Mouse (Mus musculus) heart, postnatal 36 days (tissue): ENCODE results near the gene Mad2l2. TPM values are rescaled to one million over a fixed set of nuclear protein-coding genes. Genes with fewer than 3 reads are reported as not detected.
"Not testable (repeated sequence)": the region's sequence is repeated elsewhere in the genome, so short reads cannot be mapped to it uniquely, and the experiment has no call there.

Source experiments
- DNase-seq, 2 experiments: peaks; one replicate each; pipeline ENCODE4 v3.0.0; 2021 to 2022
- intact Hi-C: fragments of 180-260 bp; cut with DNase I; formaldehyde crosslinking; loops from one replicate; pipeline ENCODE4 v1.15.1; 2025
- total RNA-seq, 2 experiments: library from RNA; stranded (reverse); gene quantifications; 2 replicates each; pipeline ENCODE4 v1.2.3; 2021

Gene Mad2l2
- total RNA-seq, 2 experiments from 2014 or later, result 10.6 to 11.9 TPM

DNA sequence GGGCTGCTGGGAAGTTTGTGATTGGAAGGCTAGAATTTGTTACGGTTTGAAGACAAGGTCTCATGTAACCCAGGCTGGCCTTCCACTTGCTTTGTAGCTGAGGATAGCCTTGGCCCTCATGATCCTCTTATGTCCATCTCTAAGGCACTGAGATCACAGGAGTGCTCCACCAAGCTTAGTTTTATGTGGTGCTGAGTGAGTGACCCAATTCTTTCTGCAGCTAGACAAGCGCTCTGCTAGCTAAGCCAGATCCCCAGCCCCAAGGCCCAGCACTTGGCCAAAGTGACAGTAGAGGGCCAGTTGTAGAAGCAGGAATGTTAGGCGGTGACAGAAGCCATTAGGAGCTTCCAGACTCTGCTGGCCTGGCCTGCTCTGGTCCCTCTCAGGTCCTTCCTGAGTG, 26.0 kb upstream of the Mad2l2 start:
- no peak for DNase-seq
- intact Hi-C loops, result no loop called here

DNA sequence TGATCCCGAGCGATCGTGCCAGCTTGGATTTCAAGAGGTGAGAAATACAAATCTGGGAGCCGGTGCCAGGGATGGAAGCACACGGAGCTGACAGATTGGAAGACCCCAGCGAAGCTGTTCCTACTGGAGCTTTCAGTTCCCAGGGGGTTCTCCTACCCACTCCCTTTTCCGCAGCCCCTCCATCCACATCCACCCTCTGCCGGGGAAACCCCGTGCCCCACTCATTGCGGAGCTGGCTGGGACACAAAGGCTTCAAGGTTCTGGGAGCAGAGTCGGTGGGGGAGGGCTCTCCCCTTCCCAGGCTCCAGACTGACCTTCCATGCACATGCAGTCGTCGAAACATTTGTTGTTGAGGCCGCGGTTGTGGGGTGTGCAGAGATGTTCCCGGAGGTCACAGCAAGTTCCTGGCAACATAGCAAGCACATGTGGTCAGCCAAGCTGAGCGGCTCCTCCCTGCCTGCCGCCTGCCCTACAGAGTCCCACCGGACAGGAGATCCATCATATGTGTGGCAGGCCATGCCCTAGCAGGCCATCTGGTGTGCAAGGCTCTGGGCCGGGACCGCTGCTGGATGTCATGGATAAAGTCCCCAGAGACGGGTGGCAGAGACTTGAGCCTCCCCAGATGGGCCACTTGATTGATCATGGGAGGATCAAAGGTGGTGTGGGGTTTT, 22.4 kb upstream of the Mad2l2 start:
- DNase-seq, result no peak
- intact Hi-C loops, result no loop called here

DNA sequence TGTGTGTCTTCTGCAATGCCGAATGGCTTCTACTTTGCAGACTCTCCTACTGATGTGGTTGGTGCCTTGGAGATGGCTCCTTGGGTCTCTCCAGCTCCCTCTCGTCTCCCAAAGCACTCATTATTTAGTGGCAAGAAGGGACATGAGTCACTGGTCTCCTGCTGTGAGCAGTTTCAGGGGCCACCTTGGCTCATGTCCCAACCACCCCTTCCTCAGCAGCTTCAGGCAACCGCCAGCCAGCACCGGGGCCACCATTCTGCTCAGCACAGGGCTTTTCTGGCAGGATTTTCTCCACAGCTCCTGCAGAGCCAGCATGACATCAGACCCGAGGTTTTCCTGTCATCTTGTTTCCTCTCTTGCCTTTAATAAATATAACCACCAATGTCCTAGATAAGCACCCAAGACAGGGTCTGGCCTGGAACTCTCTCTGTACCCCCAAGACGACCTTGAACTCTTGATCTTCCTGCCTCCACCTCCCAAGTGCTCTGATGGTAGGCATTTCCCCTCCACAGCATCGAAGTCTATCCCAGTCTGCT, 21.6 kb upstream of the Mad2l2 start:
- intact Hi-C loops, result no loop called here
- no peak for DNase-seq

DNA sequence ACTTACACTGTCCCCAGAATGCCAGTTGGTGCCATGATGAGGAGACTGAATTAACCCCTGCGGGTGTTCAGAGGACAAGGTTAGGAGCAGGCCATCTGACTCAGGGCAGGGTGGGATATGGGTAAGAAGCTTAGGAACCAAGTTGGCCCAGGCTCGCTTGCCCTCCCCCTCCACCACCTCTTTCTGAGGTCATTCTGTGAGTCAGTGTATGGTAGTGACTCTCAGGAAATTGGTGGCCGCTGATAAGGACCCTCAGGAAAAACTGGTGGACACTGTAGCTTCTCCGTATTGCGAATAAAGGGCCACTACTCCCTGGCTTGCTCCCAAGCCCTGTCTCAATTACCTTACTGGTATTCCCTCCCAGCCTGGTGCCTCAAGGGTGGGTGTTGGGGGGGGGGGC, 21.0 kb upstream of the Mad2l2 start:
- no peak for DNase-seq
- intact Hi-C loops, result no loop called here

DNA sequence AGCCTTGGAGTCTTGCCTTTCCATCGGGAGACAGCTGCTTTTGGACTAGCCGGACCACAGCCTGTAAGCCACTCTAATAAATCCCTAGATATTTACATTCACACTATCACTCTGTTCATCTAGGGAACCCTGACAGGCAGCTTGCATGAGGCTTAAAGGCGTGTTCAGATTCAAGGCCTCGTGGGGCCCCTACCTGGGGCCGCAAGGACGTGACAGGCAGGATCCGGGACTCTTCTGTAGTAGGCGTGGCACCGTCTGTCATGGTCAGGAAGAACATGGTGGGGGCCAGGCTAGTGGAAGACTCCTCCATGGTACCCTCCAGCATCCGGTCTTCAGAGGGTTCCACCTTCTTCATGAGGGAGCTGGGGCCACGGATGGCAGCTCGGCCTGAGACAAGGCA, 17.7 kb upstream of the Mad2l2 start:
- no peak for DNase-seq
- intact Hi-C loops, result loop anchor here (10.0 kb wide), 1 partner anchor 312 kb away; no protein-coding TSS in a partner anchor

DNA sequence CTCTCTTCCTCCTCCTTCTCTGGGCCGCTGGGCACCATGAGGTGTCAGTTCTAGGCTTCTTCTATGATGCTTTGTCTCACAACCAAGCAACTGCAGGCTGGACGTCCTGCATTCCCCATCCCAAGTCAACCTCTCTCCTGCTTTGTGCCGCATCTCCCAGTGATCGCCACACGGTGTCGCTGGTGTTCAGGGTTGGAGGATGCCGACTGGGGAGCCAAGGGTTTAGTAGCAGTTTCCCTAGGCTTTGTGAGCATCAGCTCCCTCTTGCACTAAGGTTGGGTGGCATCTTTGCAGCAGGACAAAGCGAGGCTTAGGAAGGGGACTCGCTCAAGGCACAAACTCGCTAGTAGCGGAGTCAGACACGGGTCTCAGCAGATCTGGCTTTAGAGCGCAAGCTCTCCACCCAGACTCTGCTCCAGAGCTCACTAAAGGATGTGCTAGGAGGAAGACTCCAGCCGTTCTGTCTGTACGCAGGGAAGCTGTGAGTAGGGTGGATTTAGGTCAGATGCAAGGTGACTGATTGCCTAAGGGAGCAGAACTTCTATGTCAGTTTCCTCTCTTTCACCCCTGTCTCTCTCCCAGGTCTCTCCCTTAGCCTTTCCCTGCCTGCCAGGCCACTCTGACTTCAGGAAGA, 15.3 kb upstream of the Mad2l2 start:
- intact Hi-C loops, result loop anchor here (1.0 to 10.0 kb wide), 5 partner anchors 24 to 310 kb away; no protein-coding TSS in a partner anchor
- DNase-seq, result peak; percentile 85 to 89

DNA sequence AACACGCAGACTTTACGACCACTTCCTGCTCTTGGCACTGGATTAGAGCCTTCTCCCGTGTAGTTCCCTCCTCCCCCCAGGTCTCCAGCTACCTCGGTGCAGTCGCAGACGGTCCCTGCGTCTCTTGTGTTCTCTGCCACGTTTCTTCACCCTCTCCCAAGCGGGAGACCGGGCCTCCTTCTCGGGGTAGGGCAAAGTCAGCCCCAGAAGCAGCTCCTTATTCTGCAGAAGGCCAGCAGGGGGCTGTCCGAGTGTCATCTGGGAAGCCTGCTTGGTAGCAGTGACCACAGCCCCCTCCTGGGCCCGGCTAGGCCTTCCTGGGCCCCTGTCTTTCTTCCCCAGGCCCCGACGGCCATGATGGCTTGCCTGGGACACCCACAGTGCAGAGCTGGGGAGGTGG, 14.7 kb upstream of the Mad2l2 start:
- peak; percentile 21 to 35 for DNase-seq
- intact Hi-C loops, result loop anchor here (1.0 to 10.0 kb wide), 3 partner anchors 41 to 309 kb away; no protein-coding TSS in a partner anchor

DNA sequence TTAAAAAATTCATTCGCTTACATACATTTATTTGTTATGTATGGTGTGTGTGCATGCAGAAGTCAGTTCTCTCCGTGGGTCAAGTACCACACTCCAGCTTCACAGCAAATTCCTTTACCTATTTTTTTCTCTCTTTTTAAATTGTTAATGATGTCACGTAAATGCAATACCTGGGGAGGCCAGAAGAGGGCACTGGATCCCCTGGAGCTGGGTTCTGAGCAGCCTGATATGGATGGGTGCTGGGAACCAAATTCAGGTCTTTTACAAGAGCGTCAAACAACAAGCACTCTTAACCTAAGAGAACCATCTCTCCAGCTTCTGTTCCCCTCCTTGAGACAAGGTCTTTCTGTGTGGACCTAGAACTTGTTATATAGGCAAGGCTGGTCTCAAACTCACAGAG, 13.5 kb upstream of the Mad2l2 start:
- no peak for DNase-seq

DNA sequence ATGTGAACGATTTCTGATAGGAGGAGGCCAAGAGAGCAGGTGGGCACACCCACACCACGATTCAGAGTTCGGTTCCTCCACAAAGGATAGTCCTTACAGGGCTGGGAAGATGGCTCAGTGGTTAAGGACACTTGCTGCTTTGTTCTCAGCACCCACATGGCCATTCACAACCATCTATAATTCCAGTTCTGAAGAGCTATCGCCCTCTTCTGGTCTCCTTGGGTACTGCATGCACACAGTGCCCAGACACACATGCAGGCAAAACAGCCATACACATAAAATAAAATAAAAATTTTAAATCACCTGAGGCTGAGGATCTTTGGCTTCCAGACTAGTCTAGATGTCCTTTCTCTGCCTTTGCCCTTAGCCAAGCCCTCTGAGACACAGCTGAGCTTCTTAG, 12.8 kb upstream of the Mad2l2 start:
- intact Hi-C loops, result loop anchor here (10.0 kb wide), 1 partner anchor 307 kb away; no protein-coding TSS in a partner anchor
- no peak for DNase-seq

More for the DNA sequence above, 13.5 kb upstream of the Mad2l2 start:
- intact Hi-C loops, result loop anchor here (10.0 kb wide), 1 partner anchor 308 kb away; no protein-coding TSS in a partner anchor

DNA sequence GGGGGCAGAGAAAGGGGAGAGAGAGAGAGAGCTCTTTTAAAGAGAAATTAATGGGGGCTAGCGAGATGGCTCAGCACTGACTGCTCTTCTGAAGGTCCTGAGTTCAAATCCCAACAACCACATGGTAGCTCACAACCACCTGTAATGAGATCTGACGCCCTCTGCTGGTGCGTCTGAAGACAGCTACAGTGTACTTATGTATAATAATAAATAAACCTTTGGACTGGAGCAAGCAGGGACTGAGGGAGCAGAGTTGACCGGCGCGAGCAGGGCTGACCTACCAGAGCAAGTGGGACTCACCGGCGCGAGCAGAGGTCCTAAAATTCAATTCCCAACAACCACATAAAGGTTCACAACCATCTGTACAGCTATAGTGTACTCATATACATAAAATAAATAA, 10.6 kb upstream of the Mad2l2 start:
- not testable (repeated sequence) for DNase-seq
- intact Hi-C loops, result loop anchor here (10.0 kb wide), 1 partner anchor 305 kb away; no protein-coding TSS in a partner anchor

DNA sequence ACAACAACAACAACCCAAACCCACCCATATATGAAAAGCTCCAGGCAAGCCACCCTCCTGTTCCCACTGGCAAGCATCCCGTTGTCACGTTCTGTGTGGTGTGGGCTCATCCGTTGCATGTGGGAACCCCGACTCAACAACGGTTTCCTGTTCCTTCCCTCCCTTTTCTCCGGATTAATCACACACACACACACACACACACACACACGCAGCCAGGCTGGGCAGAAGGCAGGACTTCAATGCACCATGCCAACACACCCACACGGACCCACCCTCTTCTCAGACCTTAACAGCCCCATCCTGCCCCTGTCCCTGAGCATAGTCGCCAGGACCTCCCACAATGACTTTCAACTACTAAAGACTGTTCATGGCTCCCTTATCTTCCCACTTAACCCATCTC, 9.6 kb upstream of the Mad2l2 start:
- DNase-seq, result no peak
- intact Hi-C loops, result no loop called here

DNA sequence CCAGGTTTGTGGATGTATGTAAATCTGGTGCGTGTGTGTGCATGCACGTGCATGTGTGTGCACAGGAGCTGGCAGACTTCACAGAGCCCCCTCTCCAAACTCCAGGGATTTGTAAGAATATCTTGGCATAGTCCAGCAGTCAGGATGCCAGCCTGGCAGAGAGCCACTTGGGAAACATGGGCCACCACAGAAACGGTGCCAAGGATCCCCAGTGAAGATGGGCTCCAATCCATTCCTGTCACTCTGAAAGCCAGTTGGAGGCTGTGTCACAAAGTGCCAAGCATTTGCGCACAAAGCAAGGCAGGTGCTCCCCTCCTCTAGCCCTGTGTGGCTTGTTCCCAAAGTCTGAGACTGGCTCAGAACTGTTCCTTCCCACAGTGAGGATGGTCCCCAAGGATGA, 8.8 kb upstream of the Mad2l2 start:
- DNase-seq, result no peak
- intact Hi-C loops, result no loop called here

DNA sequence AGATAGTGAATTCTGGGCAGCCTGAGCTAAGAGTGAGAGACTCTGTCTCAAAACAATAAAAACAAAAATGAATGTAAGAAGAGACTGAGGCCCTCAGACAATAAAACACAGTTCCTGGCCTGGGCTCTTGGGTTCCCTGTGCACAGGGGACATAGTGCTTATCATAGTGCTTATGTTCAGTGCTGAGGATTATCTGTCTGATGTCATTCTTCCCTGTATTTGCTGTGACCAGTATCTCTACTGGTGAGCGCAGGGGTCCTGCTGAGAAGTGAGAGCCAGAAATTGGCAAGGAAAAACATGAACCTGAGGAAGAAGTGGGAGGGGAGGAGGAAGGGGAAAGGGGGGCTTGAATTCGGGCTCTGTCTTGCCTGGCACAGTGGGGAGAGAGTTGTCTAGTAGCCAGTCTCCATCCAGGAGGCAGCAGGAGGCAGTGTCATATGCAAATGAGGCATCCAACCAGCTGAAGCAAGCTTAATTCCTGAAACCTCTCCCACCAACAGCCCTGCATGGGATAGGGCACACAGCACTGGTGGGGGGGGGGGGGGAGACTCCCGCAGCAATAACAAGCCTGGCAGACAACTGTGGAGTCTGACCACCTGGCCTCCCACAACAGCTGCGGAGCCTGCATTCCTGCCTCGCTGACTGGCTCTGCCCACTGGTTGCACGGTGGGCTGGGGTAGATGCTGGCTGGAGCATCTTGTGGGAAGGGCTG, 8.0 kb upstream of the Mad2l2 start:
- intact Hi-C loops, result no loop called here

DNA sequence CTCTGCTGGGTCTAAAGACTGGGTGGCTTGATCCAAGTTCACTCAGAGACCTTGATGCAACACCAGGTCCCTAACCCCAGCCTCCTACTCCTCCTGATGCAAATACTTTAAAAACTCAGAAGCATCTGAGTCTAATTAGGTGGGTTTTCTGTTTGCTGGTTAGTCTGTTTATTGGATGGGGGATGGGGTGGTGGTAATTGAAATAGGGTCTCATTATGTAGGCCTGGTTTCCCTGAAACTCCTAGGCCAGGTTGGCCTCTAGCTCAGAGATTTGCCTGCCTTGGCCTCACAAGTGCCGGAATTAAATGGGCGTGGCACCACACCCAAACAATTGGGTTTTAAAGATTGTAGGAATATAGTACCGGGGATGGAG, 7.5 kb upstream of the Mad2l2 start:
- intact Hi-C loops, result no loop called here
- no peak for DNase-seq

More for the DNA sequence above, 8.0 kb upstream of the Mad2l2 start:
- DNase-seq, result no peak

DNA sequence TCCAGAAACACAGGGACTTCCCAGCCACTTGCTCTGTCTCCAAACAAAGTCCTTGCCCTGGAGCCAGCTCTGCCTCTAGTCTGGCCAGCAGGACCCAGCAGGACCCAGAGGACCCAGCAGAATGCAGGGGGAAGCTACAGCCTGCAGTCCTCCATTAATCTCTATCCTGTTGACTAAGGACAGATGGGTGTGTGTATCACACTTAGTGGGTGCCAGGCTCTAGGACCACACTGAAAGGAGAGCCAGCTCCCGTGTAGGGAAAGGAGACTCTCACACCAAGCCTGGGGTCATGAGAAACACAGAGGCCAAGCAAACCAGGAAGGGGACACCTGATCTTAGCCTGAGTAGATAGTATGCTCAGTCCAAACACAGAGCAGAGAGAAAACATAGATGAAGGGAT, 1.9 kb upstream of the Mad2l2 start:
- intact Hi-C loops, result no loop called here

DNA sequence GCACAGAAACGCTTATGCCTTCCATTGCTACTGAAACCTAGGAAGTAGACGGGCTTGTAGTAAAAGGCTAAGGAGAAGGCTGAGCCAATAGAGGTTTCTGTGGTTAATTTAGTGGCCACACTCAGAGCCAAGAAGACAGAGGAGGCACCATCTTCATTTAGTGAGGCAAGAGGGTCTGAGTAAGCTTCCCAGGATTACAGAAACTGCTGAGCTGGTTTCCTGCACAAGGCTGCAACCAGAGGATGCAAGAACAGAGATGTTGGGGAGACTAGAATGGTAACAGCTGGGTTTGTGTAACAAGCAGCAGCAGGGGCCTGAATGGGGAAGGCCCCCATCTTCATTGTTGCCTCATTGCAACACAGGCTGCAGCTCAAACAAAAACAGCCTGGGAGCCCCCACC, 1.5 kb upstream of the Mad2l2 start:
- intact Hi-C loops, result no loop called here
- DNase-seq, result no peak

More for the DNA sequence above, 1.9 kb upstream of the Mad2l2 start:
- DNase-seq, result no peak

DNA sequence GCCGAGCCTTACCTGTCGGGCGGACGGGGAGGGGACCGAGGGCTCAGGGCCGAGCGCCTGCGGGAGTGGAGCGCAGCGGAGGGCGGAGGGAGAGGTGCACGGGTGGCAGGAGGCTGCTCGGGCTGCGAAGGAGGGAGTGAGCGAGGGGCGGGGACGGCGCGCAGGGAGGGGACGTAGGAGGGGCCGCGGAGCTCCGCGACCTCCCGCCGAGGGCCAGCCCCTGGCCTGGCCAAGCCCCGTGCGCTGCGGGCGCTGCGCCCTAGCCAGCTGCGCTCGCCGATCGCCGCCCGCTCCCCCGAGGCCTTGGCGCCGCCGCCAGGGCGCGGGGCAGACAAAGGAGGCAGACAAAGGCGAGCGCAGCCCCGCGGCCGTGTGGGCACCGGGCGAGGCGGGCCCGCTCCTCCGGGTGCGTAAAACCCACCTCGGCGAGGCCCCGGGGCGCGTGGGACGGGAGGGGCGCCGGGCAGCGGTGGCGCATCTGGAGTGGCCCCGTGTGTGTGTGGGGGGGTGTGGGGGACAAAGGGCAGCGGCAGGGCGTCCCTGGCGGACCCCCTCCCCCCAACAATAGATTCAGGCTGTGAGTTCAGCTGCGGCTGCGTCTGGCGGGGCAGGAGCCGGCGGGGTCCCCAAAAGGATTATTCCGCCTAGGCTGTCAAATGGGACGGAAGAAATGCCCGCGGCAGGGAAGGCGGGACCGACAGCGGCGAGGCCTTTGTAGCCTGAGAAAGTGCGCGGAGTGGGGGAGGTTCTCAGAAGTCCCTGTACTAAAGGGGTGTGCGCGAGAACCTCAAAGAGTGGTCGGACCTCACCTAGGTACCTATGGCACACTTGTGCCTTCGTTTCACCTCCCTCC, 603 bp downstream of the Mad2l2 start, which contains the start of gene Draxin:
Gene Draxin (minus strand): TSS at position 138 of the 853 bp plus-strand sequence.
- intact Hi-C loops, result no loop called here
- no peak for DNase-seq

DNA sequence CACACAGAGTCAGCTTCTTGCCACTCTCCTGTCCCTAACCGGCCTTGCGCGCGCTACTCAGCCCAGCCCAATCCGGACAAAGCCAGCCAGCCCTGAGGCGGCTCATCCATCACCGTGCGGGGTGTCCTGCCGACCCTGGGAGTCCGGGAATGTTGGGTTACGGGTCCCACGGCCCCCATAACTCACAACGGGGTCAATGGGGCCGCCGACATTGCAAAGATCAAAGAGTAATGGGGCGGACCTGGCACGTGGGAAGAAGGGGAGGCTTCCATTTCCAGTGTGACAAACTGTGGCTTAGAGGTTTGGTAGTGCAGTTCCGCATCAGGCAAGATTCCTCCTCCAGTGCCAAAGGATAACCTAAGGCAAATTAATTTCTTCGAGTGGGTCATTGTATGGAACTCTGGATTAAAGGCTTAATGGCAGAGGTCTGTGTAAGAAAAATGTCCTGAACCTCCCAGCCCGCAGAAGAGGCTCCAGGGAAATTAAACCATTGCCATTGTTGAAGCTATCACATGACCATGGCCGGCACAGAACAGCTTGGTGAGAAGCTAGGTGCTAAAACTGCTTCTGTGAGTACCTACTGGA, 1.4 kb downstream of the Mad2l2 start:
- intact Hi-C loops, result no loop called here
- no peak for DNase-seq

DNA sequence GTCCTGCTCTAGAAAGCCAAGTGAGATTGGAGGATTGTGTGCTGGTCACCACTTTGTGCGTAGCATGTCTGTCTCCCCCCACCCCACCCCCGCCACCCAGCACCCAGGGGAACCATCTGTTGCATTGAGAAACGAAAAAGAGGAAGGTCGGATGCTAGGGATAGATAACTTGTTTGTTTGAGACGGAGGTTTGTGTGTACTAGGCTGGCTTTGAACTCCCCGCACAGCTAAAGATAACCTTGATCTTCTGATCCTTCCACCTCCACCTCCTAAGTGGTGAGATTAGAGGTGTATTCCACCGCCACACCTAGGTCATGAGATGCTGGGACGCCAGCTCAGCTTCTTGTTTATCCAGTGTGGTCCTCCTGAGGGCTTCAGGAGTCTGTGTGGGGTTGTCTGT, 4.8 kb downstream of the Mad2l2 start:
- DNase-seq, result no peak
- intact Hi-C loops, result no loop called here

DNA sequence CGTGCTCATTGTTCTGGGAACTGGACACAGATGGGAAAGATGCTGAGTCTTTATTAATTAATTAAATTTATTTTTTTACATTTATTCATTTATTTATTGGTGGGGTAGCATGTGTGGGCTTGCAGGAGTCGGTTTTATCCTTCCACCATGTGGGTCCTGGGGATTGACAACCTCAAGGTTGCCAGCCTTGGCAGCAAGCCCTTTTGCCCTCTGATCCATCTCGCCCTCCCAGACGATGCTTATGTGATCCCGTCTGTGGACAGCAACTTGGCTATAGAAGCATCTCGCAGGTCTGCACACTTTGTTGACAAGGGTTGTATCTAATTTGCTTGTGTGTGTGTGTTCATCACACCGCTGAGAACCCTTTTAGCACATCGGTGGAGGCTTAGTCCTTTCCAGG, 7.3 kb downstream of the Mad2l2 start:
- DNase-seq, result no peak
- intact Hi-C loops, result no loop called here
